Mouse (Mus musculus): Measurements from ENCODE around the gene Erc2.

Gene Erc2

DNA sequence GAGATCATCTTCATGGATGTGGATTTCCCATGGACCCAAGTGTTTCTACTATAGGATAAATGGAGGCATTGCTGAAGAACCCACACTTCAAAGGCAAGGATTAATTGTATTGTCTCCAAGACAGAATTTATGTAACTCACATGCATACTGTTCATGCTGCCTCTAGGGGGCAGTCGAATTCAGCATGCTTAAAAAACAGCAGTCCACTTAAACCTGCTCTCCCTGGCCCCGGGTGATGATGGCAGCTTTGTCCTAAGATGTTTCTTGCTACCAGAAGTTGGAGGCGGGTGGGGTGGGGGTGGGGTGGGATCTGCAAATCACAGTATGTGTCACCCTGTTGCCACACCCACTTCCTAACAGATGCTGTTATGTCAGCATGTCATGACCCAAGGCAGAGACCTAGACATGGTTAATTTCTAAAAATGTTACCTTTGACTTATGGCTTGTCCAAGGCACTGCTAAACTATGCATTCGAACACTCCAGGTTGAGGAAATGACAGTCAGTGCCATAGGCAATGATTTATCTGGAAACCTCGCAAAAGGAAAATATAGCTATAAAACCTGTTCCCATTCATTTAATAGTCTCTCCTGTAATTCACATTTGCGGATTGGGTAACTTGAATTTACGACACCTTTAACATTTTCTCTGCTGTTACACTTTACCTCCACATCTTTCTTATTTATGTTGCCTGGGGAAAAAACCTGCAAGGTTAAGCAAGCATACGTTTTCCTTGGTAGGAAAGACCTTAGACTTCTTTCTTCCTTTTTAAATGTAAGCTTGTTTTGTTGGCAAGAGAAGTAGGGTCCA lies 467.6 kb downstream of the Erc2 start:
- DNase-seq, result no peak

DNA sequence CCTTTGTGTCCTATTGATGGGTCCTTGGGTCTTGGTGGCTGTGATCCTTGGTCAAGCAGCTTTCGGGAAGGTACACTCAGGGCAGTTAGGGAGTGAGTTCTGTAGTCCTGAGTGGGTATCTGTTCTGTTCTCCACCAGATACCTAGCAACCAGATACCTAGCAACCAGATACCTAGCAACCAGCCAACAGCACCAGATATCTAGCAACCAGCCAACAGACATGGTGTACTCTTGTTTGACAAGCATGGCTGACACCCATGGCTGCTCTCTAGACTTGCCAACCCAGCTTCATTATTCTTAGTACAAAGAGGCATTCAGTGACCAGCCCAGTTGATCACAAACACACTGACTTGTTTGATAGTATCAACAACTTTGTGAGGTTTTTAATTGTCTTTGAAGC lies 469.1 kb downstream of the Erc2 start:
- DNase-seq, result peak; percentile 14

DNA sequence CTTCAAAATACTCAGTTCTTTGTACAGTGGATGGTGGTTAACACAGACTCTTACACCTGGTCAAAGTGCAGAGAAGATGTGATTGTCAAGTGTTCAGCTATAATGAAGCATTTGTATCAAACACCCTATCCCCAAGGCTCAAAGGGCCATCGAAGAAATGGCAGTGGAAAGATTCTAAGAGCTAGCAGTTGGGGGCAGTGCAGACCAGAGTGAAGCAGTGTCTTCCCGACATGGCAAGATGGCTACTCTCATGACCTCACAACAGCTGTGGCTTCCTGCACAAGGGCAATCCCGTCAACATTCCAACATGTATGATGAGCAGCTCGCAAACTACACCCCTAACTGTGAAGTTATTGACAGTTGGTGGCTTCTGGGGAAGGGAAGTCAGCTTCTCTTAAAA lies 471.0 kb downstream of the Erc2 start:
- no peak for DNase-seq

DNA sequence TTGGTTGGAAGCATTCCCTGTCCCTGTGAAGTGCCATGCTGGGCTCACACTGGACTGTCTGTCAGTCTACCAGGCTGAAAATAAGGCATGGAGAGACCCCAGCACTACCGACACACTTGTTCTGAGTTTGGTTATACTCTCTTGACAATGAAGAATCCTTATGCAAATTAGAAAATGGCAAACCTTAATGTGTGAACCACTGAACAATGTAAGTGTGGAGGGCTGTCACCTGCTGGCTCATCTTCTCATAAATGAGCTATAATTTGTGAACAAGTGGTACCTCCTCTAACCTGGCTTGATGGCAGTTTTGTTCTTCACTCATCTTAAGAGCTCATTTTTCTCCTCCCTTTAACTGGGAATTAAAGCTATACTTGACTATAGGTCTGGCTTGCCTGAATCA lies 471.7 kb downstream of the Erc2 start:
- no peak for DNase-seq

DNA sequence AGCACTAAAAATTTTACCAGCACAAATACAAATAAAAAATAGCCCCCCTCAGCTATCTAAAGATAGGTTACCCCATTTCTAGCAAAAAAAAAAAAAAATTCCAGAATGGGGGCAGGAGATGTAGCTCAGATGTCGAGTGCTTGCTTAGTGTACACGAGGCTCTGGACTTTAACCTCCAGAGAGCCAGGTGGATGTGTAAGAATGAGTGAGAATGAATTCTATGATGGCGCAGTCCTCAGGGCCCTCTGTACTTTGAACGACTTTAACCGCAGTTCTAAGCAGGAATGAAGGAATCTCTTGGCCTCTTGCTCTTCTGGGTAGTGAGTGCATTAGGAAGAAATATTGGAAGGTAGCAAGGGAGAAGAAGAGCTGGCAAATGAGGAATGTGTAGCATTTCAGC lies 476.9 kb downstream of the Erc2 start:
- no peak for DNase-seq

DNA sequence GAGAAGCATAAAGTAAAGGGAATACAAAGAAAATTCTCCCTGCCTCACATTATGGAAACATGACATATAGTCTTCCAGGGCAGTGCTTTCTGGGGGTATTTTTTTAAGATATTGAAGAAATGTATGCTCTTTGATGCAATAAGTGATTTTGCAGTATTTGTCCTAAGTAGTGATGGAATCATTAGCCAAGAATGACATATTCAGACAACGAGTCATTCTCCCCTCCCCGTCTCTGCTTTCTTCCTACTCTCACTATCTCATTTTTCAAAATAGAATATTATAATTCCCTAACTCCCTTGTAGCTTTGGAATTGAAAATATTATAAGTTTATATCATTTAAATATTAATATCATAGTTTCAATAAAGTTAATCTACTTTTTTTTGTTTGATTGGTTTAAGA lies 490.9 kb downstream of the Erc2 start:
- no peak for DNase-seq

DNA sequence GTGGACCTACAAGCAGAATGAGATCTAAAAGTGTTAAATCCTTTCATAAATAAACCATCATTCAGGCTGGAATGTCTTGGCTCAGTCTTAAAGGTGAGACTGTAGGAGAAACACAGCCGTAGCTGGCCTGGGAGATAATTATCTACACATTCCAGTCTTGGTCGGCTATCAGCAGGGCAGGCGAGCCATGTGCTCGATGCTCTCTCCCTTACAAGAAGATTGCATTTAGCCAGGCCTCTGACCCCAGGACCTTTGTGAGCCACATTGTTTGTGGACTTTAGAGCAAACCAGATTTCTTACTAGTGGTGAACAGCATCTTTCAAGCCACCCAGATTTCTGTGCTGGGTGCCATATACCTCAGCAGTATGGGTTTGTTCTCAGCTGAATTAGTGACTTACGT lies 498.6 kb downstream of the Erc2 start:
- DNase-seq, result no peak

DNA sequence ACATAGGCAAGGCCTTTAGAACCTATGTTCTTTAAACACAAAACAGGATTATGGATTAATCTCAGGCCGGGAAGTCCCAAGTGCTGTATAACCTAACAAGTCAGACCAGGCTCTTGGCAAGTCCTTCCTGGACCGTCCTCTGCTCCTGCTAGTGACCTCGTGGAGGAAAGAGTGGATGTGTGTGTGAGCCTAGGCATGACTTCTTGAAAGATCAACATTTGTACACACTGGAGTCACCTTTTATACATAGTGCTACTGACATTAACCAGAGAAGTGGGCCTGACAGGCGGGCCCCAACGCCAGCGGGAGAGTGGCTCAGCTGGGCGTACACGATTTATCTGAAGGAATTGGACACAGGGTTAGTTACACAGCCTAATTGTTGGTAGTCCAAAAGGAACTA lies 504.6 kb downstream of the Erc2 start:
- no peak for DNase-seq

DNA sequence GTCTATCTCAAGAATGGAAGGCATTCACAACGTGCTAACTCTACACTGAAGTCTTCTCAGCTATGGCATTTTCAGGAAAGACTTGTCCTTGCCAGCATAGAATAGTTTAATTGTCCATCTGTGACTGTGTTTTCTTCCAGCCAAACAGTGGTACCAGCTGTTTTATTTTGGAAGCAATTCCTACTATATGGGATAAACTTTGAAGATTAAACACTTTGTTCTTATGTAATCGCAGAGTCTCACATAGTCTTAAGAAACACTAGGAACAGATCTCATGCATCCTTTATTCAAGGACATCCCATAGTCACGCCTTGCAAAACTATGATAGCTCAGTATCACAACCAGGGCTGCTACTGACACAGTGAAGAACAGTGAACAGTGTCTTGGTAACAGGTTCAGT lies 506.8 kb downstream of the Erc2 start:
- DNase-seq, result no peak

DNA sequence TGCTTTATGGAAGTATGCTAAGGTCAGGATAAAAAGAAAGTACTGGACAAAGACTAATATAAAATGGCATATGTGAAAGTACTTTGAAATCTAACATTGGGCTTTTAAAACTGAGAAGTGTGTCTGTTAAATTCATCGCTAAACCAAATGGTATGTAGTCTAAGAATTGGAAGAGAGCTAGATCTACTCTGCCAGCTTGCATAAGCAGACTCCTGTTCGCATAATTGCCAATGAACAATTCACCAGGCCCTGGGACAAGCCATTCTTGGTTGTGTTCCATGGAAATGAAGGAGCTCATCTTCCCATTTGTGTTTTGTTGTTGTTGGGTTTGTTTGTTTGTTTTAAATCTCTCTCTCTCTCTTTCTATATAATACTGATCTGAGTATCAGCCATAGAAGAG lies 521.8 kb downstream of the Erc2 start:
- no peak for DNase-seq

DNA sequence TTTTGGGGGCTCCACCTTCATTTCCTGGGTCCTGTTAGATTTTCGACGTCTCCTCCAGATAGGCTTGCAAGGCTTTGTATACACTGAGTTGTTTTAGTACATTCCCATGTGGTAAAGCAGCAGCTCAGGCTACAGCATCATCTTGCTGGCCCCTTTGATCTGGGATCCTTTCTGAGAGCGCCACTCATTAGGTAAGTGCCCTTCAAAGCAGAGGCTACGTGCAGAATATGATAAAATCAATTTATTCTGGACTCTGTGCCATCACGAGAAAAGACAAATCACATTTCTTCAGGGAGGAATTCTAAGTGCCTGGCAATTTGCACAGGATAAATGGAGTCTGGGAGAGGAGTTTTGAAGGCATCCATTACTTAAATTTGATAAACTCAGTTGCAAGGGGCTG lies 525.0 kb downstream of the Erc2 start:
- DNase-seq, result no peak

DNA sequence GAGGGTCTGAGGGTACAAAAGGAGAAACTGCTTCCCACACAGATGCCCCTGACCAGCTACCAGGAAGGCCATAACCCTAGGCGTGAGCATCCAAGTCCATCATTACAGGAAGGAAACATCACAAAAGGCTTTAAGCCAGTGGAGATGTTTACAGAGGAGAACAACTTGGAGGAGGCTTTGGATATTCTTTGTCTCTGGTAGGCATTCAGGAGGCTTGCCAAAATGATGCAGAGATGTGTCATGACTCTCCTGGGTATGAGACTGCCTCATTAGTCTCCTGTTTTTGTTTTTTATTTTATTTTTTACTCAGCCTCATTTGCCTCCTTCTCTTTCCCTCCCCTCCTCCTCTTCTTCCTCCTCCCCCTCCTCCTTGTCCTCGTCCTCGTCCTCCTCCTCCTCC lies 528.7 kb downstream of the Erc2 start:
- no peak for DNase-seq

DNA sequence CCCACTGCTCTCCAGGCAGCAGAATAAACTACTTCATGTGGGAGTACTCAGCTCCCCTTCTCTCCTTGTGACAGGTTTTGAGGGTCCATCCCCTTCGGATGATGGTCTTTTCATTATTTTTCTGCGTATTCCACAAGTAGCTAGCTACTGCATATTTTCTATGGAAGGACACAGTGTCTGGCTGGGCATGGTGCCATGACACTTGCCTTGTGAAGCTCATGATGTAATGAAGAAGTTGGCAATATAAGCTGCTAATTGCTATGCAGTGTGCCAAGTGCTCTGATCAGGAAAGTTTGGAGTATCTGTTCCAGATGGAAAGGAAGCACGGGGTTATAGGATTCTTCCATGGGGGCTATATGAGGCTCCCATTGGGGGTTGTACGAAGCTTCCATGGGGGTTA lies 533.5 kb downstream of the Erc2 start:
- peak; percentile 63 for DNase-seq

DNA sequence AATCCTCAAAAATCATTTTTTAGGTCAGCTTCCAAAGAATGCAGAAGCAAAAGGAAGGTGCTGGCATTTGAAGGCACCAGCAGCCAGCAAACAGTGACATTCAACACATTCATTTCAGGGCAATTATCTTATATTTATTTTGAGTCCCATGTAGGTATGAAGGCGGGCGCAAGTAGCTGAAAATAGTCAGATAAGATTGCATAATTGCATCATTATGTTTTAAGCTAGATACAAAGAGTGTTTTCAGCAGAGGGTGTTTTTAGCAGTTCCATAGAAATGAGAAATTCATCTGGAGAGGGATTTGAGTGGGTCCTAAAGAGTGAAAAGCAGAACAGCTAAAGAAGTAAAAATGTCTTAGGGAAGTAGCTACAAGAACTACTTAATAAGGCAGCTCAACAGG lies 538.6 kb downstream of the Erc2 start:
- DNase-seq, result no peak

DNA sequence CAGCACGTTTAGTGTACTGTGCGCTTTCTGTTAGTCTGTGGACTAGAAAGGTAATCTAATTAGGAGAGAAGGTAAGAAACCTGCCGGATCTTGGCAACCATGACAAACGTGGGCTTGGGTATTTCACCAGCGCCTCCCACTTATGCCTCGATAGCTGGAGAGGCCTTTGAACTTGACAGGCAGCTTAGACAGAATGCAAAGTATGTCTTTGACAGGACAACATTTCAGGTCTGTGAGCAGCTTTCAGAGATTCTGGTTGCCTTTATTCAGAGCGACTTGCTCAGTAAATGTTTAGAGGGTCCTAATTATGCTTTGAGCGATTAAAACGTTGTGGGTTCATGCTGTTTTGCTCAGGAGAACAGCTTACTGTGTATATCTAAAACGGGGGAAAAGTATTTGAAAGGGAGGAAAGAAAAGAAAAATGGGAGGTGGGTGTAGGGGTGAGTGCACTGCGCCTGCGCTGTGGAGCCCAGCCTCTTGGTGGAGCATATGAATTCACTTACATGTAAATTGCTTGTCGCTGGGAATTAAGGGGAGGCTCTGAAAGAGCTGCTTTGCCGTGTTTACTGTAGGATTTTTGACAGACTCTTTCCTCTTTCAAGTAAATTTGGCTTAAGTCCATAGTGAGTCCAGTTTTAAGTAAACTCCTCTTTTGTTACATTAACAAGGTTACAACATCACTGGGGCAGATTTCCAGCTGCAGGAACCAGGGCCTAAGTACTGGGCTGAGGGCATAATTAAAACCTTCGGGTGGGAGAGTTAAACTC lies 542.6 kb downstream of the Erc2 start:
- no peak for DNase-seq

DNA sequence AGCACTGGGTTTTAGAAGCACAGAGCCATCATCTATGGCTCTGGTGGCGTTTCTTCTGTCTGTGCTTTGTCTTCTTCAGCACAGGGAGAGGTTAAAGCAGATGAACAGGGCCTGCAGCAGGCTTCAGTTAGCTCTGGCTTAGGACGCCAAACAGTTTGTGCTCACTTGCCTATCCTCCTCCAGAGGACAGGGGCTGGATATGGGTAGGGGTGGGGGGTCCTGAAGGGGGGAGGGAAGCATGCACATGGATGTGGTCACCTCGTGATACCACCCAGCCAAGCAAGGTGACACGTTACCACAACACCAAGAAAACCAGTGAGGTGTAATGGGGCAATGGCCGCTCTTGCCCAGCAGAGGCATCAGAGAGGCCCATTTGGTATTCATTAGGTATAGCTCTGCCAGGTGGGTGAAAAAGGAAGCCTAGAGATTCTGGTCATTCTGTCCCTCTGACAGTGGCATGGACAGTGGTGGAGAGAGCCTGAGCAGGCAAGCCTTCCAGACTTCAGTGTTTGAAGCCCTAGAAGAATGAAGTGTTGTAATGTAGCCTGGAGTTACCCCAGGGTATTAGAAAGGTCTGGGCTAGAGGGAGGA lies 543.5 kb downstream of the Erc2 start:
- DNase-seq, result no peak

DNA sequence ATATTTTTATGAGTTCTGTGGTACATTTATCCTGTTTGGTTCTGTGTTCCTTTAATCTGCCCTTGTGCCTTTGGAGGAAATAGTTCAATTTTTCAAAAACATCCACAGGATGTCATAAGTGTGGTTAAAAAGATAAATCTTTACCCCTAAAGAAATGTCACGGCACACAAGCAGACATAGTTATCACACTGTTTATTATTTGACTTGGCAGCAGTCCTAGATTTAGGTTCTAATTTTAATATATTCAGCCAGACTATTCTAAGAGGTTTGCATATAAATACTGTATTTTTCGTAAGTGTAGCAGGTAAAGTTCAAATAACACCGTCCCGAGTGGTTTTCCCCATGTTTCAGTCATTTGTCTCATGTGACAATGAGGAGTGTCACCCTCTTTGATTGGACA lies 548.5 kb downstream of the Erc2 start:
- no peak for DNase-seq

DNA sequence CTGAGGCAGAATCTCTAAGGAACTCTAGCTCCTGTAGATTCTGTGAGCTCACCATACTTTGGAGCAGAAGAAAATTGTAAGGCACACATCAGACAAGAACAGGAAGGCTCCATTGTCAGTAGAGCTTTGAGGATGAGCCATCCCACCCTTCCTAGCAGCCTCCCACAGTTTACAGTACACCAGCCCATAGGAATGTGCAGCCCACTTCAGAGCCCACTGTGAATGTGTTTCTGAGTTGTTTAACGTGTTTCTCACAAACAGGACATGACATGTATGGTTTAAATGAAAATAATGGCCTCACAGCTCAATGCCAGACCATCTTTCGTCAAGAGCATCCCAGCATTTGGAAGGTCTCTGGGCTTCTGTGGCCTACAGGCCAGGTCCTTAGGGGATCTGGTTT lies 549.1 kb downstream of the Erc2 start:
- DNase-seq, result no peak

DNA sequence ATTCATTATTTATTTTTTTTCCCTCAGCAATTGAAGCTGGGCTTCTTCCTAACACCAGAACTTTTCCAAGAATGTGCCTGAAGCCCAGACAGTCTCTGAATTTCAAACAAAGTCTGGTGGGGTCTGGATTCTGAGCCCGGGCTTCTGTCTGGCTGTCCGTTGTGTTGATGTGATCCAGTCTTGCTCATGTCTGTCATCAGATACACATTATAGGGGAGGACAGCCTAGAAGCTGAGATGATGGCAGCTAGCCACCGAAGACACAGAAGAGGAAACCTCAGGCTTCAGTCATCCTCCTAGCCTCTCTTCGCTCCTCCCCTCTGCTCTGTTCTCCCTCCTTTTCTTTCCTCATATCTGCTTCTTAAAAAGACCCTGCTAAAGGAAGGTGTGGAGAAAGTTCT lies 551.5 kb downstream of the Erc2 start:
- no peak for DNase-seq

DNA sequence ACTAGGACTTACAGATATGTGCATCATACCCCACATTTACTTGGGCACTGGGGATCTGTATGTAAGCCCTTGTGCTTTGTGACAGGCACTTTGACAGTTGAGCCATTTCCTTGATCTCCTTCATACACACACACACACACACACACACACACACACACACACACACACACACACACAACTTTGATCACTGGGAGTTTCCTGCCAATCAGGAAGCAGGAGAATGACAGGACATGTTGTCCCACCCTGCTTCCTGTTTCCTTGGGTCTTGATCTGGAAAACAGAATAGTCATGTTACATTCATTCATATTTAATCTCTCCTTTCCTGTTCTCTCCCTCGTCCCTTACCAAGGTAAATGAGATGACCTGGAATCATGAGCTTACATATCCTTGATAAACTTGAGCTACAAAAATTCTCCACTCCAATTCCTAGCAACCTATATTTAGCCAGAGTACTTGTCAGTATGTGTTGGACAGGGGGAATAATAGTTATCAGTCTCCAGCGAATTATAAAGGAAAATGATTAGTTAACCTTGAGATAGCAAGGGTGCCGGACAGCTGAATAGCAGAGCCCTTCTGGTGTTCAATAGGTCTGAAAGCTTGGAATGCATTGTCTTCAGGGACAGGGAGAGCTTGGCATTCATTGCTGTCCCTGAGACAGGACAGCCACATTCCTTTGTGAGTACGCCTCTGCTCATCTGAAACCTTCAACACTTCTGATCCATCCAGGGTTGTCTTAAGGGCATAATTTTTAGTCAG lies 559.0 kb downstream of the Erc2 start:
- no peak for DNase-seq

DNA sequence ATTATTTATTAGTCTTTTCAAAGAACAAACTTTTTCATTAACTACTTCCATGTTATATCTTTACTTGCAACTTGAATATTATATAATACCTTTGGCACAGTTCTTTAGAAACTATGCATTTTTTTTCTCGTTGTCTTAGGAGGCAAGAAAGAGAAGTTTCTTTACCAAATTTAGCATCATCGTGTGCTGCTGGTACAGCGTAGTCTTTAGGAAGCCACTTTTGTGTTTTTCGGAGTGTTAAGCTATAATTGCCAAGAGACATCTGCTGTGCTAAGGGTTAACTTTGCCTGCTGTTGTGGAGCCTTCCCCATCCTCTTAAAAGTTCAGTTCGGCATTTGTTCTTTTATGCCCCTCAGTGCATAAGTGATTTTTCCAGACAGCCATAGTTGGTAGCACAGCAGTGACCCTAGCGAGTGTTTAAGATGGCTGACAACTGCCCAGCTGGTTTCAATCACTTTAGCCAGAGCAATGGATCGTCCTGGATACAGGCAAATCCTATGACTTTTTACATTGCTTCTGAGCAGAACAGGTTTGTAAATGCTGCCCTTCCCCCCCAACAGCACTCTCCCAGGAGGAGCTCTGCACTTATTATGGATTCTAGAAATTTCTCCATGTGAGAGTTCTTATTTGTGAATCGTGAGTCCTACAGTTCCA lies 570.6 kb downstream of the Erc2 start:
- no peak for DNase-seq

DNA sequence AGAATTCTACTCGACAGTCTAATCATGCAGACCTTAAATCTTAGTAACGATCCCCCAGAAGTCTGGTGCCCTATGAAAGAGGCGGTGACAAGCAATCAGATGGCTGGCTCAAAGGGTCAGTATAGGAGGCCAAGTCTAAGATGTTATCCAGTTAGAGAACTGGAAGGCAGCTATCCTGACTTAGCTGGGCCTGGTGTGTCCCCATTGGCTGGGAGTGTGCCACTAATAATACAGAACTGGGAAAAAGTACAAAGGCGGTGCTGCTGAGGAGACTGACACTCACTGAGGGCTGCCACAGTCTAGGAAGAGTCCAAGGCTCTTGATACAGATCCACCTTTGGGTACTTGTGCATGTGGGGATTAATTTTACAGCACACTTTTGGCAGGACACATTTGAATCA lies 581.6 kb downstream of the Erc2 start:
- no peak for DNase-seq

DNA sequence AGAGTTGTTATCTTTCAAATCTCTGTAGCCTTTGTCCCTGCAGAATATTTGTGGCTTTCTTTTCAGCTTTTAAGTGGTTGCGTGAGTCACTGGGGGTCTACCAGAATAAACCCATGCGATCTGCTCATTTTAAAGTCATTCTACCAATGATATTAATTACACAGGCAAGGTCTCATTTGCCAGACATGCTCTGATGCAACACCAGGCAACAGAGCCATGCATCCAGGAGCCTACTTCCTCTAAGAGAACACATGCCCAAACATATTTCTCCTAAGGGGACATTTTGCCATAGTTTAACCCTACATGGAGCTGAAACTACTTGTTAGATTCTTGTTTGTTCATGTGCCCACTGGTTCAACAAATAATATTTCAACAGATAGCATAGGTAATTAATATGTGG lies 584.1 kb downstream of the Erc2 start:
- no peak for DNase-seq
